Mouse (Mus musculus) layer of hippocampus, adult 2 months (tissue): ENCODE measurements around the gene Zfp28. TPM values are rescaled to one million over a fixed set of nuclear protein-coding genes. Genes with fewer than 3 reads are reported as not detected.
A peak's percentile ranks its signal among the peaks of the same experiment; 100 is the strongest.
"Not testable (repeated sequence)": the region's sequence is repeated elsewhere in the genome, so short reads cannot be mapped to it uniquely, and the experiment has no call there.

ENCODE experiments used
- DNase-seq, 2 experiments: peaks; one replicate each; pipeline ENCODE4 v3.0.0; 2022; ENCODE audit warnings: low spot score in 2 of 2
- H3K27ac ChIP-seq: fragments of 200-600 bp; 2 replicates; pipeline ENCODE4 v1.8.1; 2022
- H3K4me3 ChIP-seq: fragments of 200-600 bp; 2 replicates; pipeline ENCODE4 v1.8.1; 2022; ENCODE audit warnings: mild to moderate bottlenecking
- CTCF ChIP-seq: fragments of 200-600 bp; conservative IDR thresholded peaks from 2 replicates; pipeline ENCODE4 v1.8.1; 2022; ENCODE audit warnings: antibody characterized with exemption, mild to moderate bottlenecking, moderate library complexity
- long read RNA-seq, 2 experiments: library from polyadenylated mRNA; stranded (forward); transcript quantifications; one replicate each; pipeline ENCODE4 v2.0.0; 2021; ENCODE audit warnings: borderline mapping rate in 2 of 2
- total RNA-seq, 2 experiments: library from RNA; stranded (reverse); gene quantifications; 2 replicates each; pipeline ENCODE4 v1.2.3; 2021

Zfp28 gene
- 1 to 10 TPM; 6.7 to 9.6 TPM for total RNA-seq
- long read RNA-seq, experiment 1, full-length matches to known transcripts = 2 of 6 reads
- long read RNA-seq, experiment 1, partial matches to known transcripts = 0 of 6 reads
- long read RNA-seq, experiment 1, other reads (novel, unspliced or antisense) = 4 of 6 reads
- long read RNA-seq, experiment 2, full-length matches to known transcripts = 3 of 6 reads
- long read RNA-seq, experiment 2, partial matches to known transcripts = 0 of 6 reads
- long read RNA-seq, experiment 2, other reads (novel, unspliced or antisense) = 3 of 6 reads

DNA sequence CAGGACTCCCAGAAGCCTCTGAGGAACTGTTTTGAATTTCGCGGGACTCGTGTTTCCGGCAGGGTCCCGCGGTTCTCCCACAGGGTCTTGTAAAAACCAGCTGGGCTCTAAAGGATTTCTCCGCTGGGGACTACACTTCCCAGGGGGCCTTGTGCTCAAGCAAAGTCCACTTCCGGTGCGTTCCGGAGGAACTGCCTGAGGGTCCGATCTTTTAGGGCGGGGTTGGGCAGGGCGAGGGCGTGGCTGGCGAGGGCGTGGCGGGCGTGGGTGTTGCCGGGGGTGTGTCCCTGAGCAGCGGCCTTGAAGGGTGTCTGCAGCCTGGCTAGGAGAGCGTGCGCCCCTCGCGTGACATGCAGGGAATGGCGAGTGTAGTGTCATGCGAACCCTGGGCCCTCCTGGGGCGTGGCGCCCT, at the start of gene Zfp28:
TSS of gene Zfp28 (plus strand) at position 252 of the 412 bp plus-strand sequence.
- no peak for TF ChIP-seq CTCF
- peak; percentile 92 to 93 for DNase-seq
- Histone ChIP-seq H3K27ac (peak within 1 kb of the TSS; percentile 28; the same call in 1 of the 2 replicates), H3K4me3 (peak within 1 kb of the TSS; percentile 84)

DNA sequence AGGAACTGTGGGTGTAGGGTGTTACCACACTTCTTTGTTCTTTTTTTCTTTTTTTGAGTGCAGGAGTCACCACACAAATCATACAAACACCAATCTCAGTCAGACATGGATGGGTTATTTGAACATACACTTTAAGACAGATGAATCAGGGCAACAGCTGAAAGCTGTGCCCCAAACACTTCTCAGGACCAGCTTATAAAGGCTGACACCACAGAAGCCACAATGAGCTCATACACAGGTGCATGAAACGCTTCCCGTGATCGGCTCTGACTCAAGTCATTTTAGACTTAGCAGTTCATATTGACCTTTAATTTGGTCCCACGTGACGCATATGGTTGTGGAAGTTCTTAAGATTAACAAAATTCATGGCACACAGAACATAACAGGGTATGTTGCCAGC, 43.2 kb upstream of the Zfp28 start:
- no peak for TF ChIP-seq CTCF
- H3K27ac ChIP-seq = no peak overlapping the region
- H3K4me3 ChIP-seq = no peak overlapping the region
- DNase-seq = no peak

DNA sequence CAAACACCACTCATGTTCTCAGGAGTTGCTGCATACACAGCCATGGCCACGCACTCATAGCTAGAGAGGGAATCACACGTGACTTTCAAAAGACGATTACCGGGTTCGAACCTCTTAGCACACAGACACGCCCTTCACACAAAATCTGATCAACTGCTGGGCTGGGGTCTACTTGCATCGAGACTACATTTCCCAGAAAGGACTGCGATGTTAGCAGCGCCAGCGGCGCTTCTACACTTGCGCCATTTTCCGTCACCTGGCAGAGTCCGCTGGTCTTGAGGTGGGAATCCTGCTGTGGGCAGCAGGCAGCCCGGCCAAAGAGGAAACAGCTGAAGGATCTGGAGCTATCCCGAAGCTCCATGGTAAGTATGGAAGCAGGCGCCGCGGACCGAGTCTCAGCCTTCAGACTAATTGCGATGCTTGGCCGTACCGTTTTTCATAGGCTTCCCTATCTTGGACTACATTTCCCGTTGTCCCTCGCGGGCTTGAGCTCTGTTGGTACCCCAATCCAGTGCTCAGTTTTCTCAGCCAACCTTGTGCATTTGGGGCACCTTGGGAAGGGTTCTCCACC, 39.5 kb upstream of the Zfp28 start, which contains the start of gene Gm3854:
TSS of gene Gm3854 (plus strand) at position 259 of the 571 bp plus-strand sequence.
- peak; percentile 74 to 83 for DNase-seq
- Histone ChIP-seq H3K4me3 (peak within 1 kb of the TSS; percentile 72), H3K27ac (peak within 1 kb of the TSS; percentile 98)
- TF ChIP-seq CTCF = no peak

DNA sequence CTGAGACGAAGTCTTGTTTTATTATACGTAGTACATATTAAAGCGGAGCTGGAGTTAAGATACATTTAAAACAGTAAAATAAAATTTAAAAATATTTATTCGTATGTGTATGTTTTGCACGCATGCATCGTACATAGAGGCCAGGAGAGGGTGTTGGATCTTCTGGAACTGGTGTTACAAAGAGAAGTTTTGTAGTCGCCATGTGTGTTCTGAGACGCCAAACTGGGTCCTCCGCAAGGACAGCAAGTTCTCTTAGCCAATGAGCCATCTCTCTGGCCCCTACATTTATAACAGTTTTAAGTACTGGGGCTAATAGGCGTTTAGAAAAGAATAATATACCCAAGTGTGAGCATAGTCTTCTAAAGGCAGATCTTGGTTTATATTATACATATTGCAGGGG, 39.0 kb upstream of the Zfp28 start:
- Histone ChIP-seq H3K27ac (peak overlapping the region; percentile 98), H3K4me3 (peak overlapping the region; percentile 72)
- DNase-seq = no peak
- TF ChIP-seq CTCF = no peak

DNA sequence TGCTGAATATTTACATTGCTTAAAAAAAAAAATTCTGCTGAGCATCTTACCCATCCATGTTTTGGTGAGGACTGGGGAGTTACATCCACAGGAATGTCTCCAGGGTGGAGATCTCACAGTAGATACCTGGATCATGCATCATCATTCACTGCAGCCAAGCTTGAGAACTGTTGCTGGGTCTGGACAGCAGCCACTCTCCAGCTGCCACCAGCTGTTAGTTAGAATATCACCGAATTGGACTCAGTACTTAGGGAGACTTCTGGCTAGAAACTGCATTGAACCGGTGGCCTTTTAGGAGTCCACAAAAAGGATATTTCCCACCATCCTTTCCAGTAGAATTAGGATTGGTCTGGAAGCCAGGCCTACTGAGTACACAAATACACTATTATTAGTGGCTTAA, 25.0 kb upstream of the Zfp28 start:
- Histone ChIP-seq H3K27ac (no peak overlapping the region), H3K4me3 (no peak overlapping the region)
- no peak for DNase-seq
- TF ChIP-seq CTCF = no peak

DNA sequence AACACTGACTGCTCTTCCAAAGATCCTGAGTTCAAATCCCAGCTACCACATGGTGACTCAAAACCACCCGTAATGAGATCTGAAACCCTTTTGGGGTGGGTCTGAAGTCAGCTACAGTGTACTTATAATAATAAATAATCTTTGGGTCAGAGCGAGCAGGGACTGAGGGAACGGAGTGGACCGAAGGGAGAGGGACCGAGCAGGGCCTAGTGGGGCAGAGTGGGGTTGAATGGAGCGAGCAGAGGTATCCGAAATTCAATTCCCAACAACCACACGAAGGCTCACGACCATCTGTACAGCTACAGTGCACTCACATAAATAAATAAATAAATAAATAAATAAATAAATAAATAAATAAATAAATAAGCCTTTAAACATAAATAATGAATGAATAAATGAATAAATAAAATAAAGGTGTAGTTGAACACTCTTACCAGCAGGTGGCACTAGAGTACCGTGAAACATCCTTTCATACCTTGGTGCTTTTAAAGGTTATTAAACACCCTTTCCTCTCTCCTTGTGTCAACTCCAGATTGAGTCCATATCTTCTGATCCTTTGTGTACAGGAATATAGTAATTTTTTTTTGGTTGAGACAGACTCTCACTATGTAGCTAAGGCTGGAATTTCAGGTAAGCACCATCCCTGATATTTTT, 24.0 kb upstream of the Zfp28 start:
- DNase-seq = peak in 1 of 2 experiments; percentile 50
- TF ChIP-seq CTCF = peak; percentile 85
- no peak overlapping the region for H3K4me3 ChIP-seq
- H3K27ac ChIP-seq = no peak overlapping the region

DNA sequence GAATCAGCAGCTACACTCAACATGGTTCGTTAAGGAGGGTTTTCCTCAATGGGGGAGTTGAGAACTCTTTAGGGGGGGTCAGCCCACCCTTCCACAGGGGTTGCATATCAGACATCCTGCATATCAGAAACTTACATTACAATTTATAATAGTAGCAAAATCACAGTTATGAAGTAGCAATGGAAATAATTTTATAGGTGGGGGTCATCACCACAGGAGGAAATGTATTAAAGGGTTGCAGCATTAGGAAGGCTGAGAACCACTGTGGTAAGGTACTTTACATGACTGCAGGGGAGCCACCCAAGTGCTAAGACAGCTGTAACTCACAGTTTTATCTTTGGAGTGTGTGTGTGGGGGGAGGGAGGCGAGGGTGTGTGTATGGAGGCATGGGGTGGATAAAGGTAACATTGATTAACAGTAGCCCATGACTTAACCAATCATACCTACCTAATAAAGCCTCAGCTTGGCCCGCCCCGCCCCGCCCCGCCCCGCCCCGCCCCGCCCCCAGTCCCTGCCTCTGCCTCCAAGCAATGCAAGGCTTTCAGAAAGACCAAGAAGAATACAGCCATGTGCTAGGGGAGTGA, 22.5 kb upstream of the Zfp28 start:
- no peak overlapping the region for H3K4me3 ChIP-seq
- TF ChIP-seq CTCF = no peak
- H3K27ac ChIP-seq = no peak overlapping the region
- no peak for DNase-seq

DNA sequence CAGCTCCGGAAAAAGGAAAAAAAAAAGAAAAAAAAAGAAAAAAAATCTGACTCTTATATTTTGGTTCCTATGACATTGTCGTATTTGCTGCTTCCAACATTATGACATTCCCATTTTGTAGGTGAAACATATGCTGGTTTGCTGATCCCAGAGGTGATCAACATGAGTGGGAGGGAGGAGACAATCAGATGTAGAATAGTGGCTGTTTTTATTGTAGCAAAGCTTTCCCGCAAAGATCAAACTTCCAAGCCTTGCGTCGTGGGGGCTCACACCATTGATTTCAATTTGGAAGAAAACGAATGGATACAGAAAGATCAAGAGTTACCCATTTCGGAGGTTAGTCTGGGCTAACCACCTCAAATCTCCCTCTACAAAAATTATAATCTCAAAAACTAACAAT, 21.3 kb upstream of the Zfp28 start:
- Histone ChIP-seq H3K4me3 (peak overlapping the region; percentile 75), H3K27ac (peak overlapping the region; percentile 86)
- DNase-seq = no peak
- no peak for TF ChIP-seq CTCF

DNA sequence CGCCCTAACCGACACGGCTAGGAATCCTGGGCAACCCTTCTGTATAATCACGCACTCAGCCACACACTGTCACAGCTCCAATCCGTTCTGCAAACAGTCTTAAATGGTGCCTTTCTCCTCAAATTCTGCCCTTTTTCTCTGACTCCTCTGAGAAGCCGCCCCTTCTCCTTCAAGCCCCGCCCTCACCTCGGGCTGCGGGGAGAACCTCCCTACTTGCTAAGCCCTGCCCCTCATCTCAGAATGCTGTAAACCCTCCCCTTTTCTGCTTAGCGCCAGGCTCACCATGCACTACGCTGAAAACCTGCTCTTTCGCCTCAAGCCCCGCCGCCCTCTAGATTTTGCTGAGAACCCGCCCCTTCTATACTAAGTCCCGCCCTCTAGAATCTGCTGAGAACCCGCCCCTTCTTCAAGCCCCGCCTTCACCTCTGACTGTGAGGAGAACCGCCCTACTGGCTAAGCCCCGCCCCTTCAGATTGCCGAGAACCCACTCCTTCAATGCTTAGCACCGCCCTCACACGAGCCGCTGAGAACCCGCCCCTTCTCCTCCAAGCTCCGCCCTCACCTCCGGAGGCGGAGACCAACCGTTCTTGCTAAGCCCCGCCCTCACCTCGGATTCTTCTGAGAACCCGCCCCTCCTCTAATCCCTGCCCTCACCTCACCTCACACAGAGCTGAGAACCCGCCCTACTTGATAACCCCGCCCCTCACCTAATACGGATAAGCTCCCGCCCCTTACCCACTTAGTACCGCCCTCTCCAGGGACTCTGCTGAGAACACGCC, 20.6 kb upstream of the Zfp28 start:
- Histone ChIP-seq H3K27ac (peak overlapping the region; percentile 86), H3K4me3 (peak overlapping the region; percentile 75)
- no peak for TF ChIP-seq CTCF
- peak; percentile 97 to 99 for DNase-seq

DNA sequence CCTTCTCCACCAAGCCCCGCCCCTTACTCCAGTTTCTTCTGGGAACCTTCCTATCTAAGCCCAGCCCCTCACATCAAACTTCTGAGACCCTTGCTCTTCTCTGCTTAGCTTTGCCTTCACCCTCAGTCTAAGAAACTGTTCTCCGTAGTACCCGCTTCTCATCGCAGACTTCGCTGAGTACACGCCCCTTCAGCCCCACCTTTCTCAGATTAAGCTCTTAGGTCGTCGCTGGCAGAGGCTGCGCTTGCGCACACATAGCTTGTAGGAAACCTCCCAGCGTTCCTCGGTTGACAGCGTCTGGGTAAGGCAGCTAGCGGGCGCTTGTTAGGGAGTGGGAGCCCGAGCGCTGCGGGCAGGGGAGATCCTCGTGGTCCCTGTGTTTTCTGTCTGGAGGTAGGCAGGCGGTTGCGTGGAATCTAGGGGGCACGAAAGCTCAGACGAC, 20.0 kb upstream of the Zfp28 start, which contains the start of gene Zfp78:
TSS of gene Zfp78 (plus strand) at position 234 of the 442 bp plus-strand sequence.
- no peak for TF ChIP-seq CTCF
- Histone ChIP-seq H3K4me3 (peak within 1 kb of the TSS; percentile 75), H3K27ac (peak within 1 kb of the TSS; percentile 86)
- peak in 1 of 2 experiments; percentile 88 for DNase-seq

DNA sequence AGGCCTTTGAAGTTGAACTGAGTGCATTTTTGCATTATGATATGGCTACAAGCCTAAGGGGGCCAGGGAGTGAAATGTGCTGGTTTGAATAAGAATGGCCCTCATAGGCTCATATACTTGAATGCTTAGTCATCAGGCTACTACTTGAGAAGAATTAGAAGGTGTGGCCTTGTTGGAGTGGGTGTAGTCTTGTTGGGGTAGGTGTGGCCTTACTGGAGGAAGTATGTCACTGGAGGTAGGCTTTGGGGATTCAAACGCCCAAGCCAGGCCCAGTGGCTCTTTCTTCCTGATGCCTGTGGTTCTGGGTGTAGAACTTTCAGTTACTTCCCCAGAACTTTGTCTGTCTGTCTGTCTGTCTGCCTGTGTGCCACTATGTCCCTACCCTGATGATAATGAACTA, 18.3 kb upstream of the Zfp28 start:
- DNase-seq = no peak
- H3K4me3 ChIP-seq = no peak overlapping the region
- H3K27ac ChIP-seq = no peak overlapping the region
- TF ChIP-seq CTCF = no peak

DNA sequence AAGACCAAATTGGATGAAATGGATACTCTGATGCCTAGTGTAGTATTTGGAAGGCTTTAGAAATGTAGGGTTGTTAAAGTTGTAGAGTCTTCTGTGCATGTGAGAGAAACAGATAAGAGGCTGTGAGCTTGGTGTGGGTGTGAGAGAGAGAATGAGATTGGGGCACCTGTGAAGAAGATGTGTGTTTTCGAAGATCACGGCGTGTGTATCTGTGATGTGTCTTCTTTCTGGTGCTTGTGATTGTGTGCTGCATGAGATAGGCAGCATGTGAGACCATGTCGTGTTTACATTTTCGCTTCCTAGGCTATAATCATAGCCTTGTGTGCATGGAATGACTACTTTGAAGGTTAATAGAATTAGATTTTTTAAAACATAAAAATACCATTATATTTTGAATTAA, 15.9 kb upstream of the Zfp28 start:
- TF ChIP-seq CTCF = no peak
- DNase-seq = no peak
- no peak overlapping the region for H3K27ac ChIP-seq
- no peak overlapping the region for H3K4me3 ChIP-seq

DNA sequence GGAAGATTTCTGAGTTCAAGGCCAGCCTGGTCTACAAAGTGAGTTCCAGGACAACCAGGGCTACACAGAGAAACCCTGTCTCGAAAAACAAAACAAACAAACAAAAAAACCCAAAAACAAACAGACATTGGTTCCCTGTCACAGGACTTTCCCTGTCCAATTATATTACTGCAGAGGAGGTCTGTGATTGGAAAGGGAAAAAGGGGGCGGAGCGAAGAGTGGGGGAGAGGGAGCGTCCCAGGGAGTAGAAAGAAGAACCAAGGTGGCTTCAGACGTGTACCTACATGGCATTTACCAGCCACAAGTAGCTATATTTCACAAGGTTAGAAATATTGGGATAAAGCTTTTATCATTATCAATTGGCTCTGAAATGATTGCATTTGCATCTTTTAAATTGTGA, 14.9 kb upstream of the Zfp28 start:
- H3K4me3 ChIP-seq, DNase-seq: not testable (repeated sequence)

More for the DNA sequence above, 14.9 kb upstream of the Zfp28 start:
- not testable (repeated sequence) for H3K27ac ChIP-seq
